Mouse (Mus musculus): ENCODE results near the gene Rsbn1l. TPM values are rescaled to one million over a fixed set of nuclear protein-coding genes. Genes with fewer than 3 reads are reported as not detected.

Gene Rsbn1l
- polyA plus RNA-seq (2015; fragmentation: Nextera tagmentation; extraction: Ambion mirVana): 4.4 and 5.5 TPM in 2 replicates

DNA sequence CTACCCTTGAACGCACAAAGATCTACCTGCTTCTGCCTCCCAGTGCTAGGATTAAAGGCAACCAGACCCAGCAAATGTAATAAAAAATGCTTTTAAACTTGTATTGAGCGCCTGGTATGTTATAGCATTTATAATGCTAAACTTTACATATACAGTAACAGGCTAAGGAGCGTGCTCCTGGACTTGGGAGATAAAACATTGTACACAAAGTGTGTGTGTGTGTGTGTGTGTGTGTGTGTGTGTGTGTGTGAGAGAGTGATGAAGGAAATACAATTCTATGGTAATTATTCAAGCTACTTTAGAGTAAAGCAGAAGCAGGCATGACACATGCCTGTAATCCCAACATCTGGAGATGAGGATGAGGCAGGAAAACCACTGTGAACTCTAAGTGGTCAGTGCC is at the start of gene Rsbn1l:
Rsbn1l (minus strand) TSS at position 101 of the 400 bp plus-strand sequence.
- H3K27ac ChIP-seq (ENCODE audit: low read length): no peak within 1 kb of the TSS
- peaks cover 2% of the 10 kb centered on the region; the same call in 1 of the 2 replicates for H3K36me3 ChIP-seq (ENCODE audit: control insufficient read depth, insufficient read depth, low read length)
- no peak within 1 kb of the TSS for H3K9ac ChIP-seq (ENCODE audit: low read length)
- ATAC-seq (ENCODE audit: low read depth): no peak
- no peak within 1 kb of the TSS for H3K4me2 ChIP-seq (ENCODE audit: low read depth, low read length)
- H3K9me3 ChIP-seq (ENCODE audit: control insufficient read depth, low read length): no peaks in the 10 kb centered on the region; the same call in 1 of the 2 replicates
- WGBS: 93% methylated on average over 3 of the region's 3 CpGs
- no peak within 1 kb of the TSS for H3K4me3 ChIP-seq (ENCODE audit: low read length)
- H3K27me3 ChIP-seq (ENCODE audit: control insufficient read depth, insufficient read depth, low read depth, low read length): no peaks in the 10 kb centered on the region
- H3K4me1 ChIP-seq (replicated peaks; ENCODE audit: control insufficient read depth, insufficient read depth, low read length): peaks cover 5% of the 10 kb centered on the region

DNA sequence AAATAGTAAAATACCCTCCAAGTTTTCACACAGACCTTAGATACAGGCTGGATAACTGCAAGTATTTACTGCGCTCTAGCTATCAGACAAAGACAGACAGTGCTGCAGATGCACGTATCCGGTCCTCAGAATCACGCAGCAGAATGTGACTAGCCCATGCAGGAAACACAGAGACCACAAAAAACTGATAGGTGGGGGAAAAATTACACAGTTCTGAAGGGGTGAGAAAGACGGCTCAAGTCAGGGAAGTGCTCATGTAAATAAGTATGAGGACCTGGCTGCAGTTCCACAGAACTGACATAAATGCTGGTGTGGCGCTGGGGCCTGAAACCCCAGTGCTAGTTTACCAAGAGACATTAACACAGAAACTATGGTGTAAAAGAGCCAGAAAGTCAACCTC is 46.5 kb upstream of the Rsbn1l start:
- no peaks in the 10 kb centered on the region for H3K9me3 ChIP-seq (ENCODE audit: control insufficient read depth, low read length)
- no peak overlapping the region for H3K9ac ChIP-seq (ENCODE audit: low read length)
- H3K4me3 ChIP-seq (ENCODE audit: low read length): no peak overlapping the region
- H3K27me3 ChIP-seq (ENCODE audit: control insufficient read depth, insufficient read depth, low read depth, low read length): no peaks in the 10 kb centered on the region
- WGBS: 84% methylated on average over 6 of the region's 6 CpGs
- H3K27ac ChIP-seq (ENCODE audit: low read length): no peak overlapping the region
- H3K4me1 ChIP-seq (replicated peaks; ENCODE audit: control insufficient read depth, insufficient read depth, low read length): no peaks in the 10 kb centered on the region
- no peak for ATAC-seq (ENCODE audit: low read depth)
- H3K36me3 ChIP-seq (ENCODE audit: control insufficient read depth, insufficient read depth, low read length): peaks cover 44% of the 10 kb centered on the region
- H3K4me2 ChIP-seq (ENCODE audit: low read depth, low read length): no peak overlapping the region

- no peaks in the 10 kb centered on the region for H3K27me3 ChIP-seq (ENCODE audit: control insufficient read depth, insufficient read depth, low read depth, low read length)
- peaks cover 53% of the 10 kb centered on the region for H3K36me3 ChIP-seq (ENCODE audit: control insufficient read depth, insufficient read depth, low read length)
- WGBS: 91% methylated on average over 10 of the region's 10 CpGs
- H3K9me3 ChIP-seq (ENCODE audit: control insufficient read depth, low read length): no peaks in the 10 kb centered on the region
- no peak overlapping the region for H3K27ac ChIP-seq (ENCODE audit: low read length)
- H3K4me1 ChIP-seq (replicated peaks; ENCODE audit: control insufficient read depth, insufficient read depth, low read length): no peaks in the 10 kb centered on the region
- no peak overlapping the region for H3K9ac ChIP-seq (ENCODE audit: low read length)
- ATAC-seq (ENCODE audit: low read depth): no peak
- H3K4me2 ChIP-seq (ENCODE audit: low read depth, low read length): no peak overlapping the region
- no peak overlapping the region for H3K4me3 ChIP-seq (ENCODE audit: low read length)
Measured at GRCm38 (mm10) chr5:21001622-21002315, 45.6 kb upstream of the Rsbn1l start.

DNA sequence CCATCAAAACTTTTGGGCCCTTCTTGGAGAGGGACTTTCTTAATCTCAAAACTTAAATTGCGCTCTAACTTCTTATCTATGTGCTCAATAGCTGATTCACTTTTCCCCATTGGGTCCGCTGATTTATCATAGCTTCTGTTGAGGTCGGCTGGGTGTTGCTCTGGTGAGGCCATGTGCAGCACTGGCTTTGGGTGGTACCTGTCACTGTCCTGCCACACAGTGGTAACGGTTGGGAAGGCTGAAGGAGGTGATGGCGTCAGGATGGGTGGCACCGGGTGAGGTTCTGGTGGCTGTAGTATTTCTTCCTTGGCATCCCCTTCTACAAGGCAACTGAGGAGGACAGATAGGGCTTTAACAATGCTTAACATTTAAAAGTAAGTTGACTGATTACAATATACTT is 42.2 kb upstream of the Rsbn1l start:
- H3K9me3 ChIP-seq (ENCODE audit: control insufficient read depth, low read length): no peaks in the 10 kb centered on the region
- no peak overlapping the region for H3K4me2 ChIP-seq (ENCODE audit: low read depth, low read length)
- H3K4me1 ChIP-seq (replicated peaks; ENCODE audit: control insufficient read depth, insufficient read depth, low read length): no peaks in the 10 kb centered on the region
- peaks cover 59% of the 10 kb centered on the region for H3K36me3 ChIP-seq (ENCODE audit: control insufficient read depth, insufficient read depth, low read length)
- no peak overlapping the region for H3K4me3 ChIP-seq (ENCODE audit: low read length)
- H3K9ac ChIP-seq (ENCODE audit: low read length): no peak overlapping the region
- H3K27ac ChIP-seq (ENCODE audit: low read length): no peak overlapping the region
- no peaks in the 10 kb centered on the region for H3K27me3 ChIP-seq (ENCODE audit: control insufficient read depth, insufficient read depth, low read depth, low read length)
- WGBS: 91% methylated on average over 6 of the region's 6 CpGs
- no peak for ATAC-seq (ENCODE audit: low read depth)

GRCm38 (mm10) chr5:20997555-20997954 is 41.4 kb upstream of the Rsbn1l start:
- Histone ChIP-seq H3K4me2 (ENCODE audit: low read depth, low read length) (no peak overlapping the region), H3K36me3 (ENCODE audit: control insufficient read depth, insufficient read depth, low read length) (peaks cover 53% of the 10 kb centered on the region), H3K27me3 (ENCODE audit: control insufficient read depth, insufficient read depth, low read depth, low read length) (no peaks in the 10 kb centered on the region), H3K4me1 (replicated peaks; ENCODE audit: control insufficient read depth, insufficient read depth, low read length) (no peaks in the 10 kb centered on the region), H3K4me3 (ENCODE audit: low read length) (no peak overlapping the region), H3K27ac (ENCODE audit: low read length) (no peak overlapping the region), H3K9ac (ENCODE audit: low read length) (no peak overlapping the region), H3K9me3 (ENCODE audit: control insufficient read depth, low read length) (no peaks in the 10 kb centered on the region)
- ATAC-seq (ENCODE audit: low read depth): no peak
- WGBS: 90% methylated on average over 6 of the region's 6 CpGs

DNA sequence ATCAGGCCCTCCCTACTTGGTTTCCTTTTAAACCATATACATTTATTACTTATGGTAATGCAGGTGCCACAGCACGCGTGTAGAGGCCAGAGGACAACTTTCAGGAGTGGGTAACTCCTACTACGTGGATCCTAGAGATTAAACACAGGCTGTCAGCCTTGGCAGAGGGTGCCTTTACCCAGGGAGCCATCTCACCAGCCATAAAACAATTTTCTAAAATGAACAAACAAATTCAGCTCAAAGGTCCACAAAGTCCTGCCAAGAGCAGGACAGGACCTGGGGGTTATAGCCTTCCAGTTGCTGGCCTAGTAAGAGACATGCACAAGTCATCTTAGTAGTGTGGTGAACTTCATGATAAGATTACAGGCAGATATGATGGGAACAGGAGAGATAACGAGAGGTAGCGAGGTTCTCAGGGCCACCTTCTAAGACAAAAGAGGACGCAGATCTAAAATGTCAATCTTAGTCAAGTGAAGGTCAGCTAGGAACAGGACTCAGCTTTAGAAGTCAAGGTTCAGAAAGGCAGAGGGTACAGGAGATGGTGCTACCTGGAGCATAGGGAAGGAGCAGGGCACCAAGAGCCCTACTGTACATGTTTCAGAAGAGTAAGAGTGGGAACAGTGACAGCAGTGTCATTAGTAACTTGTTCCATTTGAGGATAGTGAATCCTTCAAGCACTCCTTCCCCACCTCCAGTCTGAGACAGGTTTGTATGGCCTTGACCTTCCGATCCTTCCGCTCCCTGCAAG is 34.0 kb upstream of the Rsbn1l start:
- Histone ChIP-seq H3K27me3 (ENCODE audit: control insufficient read depth, insufficient read depth, low read depth, low read length) (no peaks in the 10 kb centered on the region), H3K27ac (ENCODE audit: low read length) (no peak overlapping the region), H3K36me3 (ENCODE audit: control insufficient read depth, insufficient read depth, low read length) (peaks cover 35% of the 10 kb centered on the region), H3K9ac (ENCODE audit: low read length) (no peak overlapping the region), H3K4me1 (replicated peaks; ENCODE audit: control insufficient read depth, insufficient read depth, low read length) (no peaks in the 10 kb centered on the region), H3K4me3 (ENCODE audit: low read length) (no peak overlapping the region), H3K9me3 (ENCODE audit: control insufficient read depth, low read length) (no peaks in the 10 kb centered on the region), H3K4me2 (ENCODE audit: low read depth, low read length) (no peak overlapping the region)
- 97% methylated on average over 8 of the region's 8 CpGs for WGBS
- no peak for ATAC-seq (ENCODE audit: low read depth)

DNA sequence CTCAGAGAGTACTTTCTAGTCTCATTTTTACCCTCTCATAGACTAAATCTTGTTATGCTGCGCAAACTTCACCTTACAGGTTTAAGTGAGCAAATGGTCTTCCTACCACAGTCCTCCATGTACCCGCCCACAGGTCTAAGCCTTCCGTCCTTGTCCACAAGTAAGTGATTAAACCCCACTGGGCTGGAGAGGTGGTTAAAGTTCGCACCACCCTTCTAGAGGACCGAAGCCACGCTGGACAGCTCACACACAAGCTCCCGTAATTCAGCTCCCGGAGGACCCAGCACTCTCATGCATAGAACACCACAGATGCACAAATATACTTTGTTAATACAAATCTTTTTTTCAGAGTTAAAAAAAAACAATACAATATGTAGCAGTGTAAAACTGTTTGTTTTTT is 30.1 kb upstream of the Rsbn1l start:
- peaks cover 32% of the 10 kb centered on the region for H3K36me3 ChIP-seq (ENCODE audit: control insufficient read depth, insufficient read depth, low read length)
- WGBS: 93% methylated on average over 8 of the region's 8 CpGs
- no peak overlapping the region for H3K4me3 ChIP-seq (ENCODE audit: low read length)
- H3K9me3 ChIP-seq (ENCODE audit: control insufficient read depth, low read length): no peaks in the 10 kb centered on the region
- no peaks in the 10 kb centered on the region for H3K27me3 ChIP-seq (ENCODE audit: control insufficient read depth, insufficient read depth, low read depth, low read length)
- ATAC-seq (ENCODE audit: low read depth): no peak
- H3K9ac ChIP-seq (ENCODE audit: low read length): no peak overlapping the region
- H3K4me1 ChIP-seq (replicated peaks; ENCODE audit: control insufficient read depth, insufficient read depth, low read length): no peaks in the 10 kb centered on the region
- H3K4me2 ChIP-seq (ENCODE audit: low read depth, low read length): no peak overlapping the region
- no peak overlapping the region for H3K27ac ChIP-seq (ENCODE audit: low read length)

GRCm38 (mm10) chr5:20983505-20983904 is 27.3 kb upstream of the Rsbn1l start:
- no peak overlapping the region for H3K4me2 ChIP-seq (ENCODE audit: low read depth, low read length)
- peaks cover 19% of the 10 kb centered on the region for H3K36me3 ChIP-seq (ENCODE audit: control insufficient read depth, insufficient read depth, low read length)
- no peak overlapping the region for H3K9ac ChIP-seq (ENCODE audit: low read length)
- H3K4me1 ChIP-seq (replicated peaks; ENCODE audit: control insufficient read depth, insufficient read depth, low read length): no peaks in the 10 kb centered on the region
- H3K27ac ChIP-seq (ENCODE audit: low read length): no peak overlapping the region
- H3K9me3 ChIP-seq (ENCODE audit: control insufficient read depth, low read length): no peaks in the 10 kb centered on the region
- no peaks in the 10 kb centered on the region for H3K27me3 ChIP-seq (ENCODE audit: control insufficient read depth, insufficient read depth, low read depth, low read length)
- no peak overlapping the region for H3K4me3 ChIP-seq (ENCODE audit: low read length)
- no peak for ATAC-seq (ENCODE audit: low read depth)

DNA sequence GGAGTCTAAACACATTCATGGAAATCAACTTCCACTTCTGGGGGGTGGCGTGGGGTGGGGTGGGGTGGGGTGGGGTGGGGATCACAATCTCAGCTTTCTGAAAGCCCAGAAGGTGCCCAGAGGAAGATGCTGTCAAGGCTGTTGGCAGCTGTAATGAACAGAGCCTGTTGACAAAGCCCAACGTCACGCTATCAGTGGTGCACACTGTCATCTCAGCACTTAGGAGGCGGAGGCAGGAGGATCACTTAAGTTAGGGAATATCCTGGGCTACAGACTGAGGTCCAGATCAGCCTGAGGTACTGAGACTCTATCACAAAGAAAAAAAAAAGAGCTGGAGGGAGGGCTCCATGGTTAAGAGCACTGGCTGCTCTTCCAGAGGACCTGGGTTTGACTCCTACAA is 18.5 kb upstream of the Rsbn1l start:
- Histone ChIP-seq H3K4me1 (replicated peaks; ENCODE audit: control insufficient read depth, insufficient read depth, low read length) (no peaks in the 10 kb centered on the region), H3K27me3 (ENCODE audit: control insufficient read depth, insufficient read depth, low read depth, low read length) (no peaks in the 10 kb centered on the region), H3K27ac (ENCODE audit: low read length) (no peak overlapping the region), H3K9ac (ENCODE audit: low read length) (no peak overlapping the region), H3K4me3 (ENCODE audit: low read length) (no peak overlapping the region), H3K36me3 (ENCODE audit: control insufficient read depth, insufficient read depth, low read length) (no peaks in the 10 kb centered on the region), H3K4me2 (ENCODE audit: low read depth, low read length) (no peak overlapping the region), H3K9me3 (ENCODE audit: control insufficient read depth, low read length) (no peaks in the 10 kb centered on the region)
- ATAC-seq (ENCODE audit: low read depth): no peak
- WGBS: 64% methylated on average over 4 of the region's 4 CpGs
